8 mouse cellular contexts compared by ENCODE assay signal in genomic region chr2:172345258-172345738, GRCm38 (mm10). TPM values are rescaled to one million over a fixed set of nuclear protein-coding genes. Genes with fewer than 3 reads are reported as not detected.
A peak's percentile ranks its signal among the peaks of the same experiment; 100 is the strongest.
DNase-seq lines count a peak whose midpoint lies in the region; ATAC-seq and TF ChIP-seq lines count a peak whose summit lies in the region.

Fam210b (plus strand) TSS chr2:172345565.

- H3K4me3 ChIP-seq in heart, embryonic 12.5 days, result peak within 1 kb of the TSS; percentile 77
- peak within 1 kb of the TSS; percentile 65 for H3K4me3 ChIP-seq in kidney, postnatal 0 days (replicated peaks; ENCODE audit: low read depth, low read length)
- peak within 1 kb of the TSS; percentile 92 for H3K4me3 ChIP-seq in liver, embryonic 11.5 days (ENCODE audit: low read depth, low read length)
- H3K4me3 ChIP-seq in stomach, embryonic 14.5 days (ENCODE audit: low read depth, low read length), result peak within 1 kb of the TSS; percentile 53

- WGBS in heart, embryonic 12.5 days, result under 1% methylated on average over 32 of the region's 35 CpGs
- under 1% methylated on average over 35 of the region's 35 CpGs for WGBS in kidney, postnatal 0 days
- 1% methylated on average over 35 of the region's 35 CpGs for WGBS in liver, embryonic 11.5 days
- under 1% methylated on average over 34 of the region's 35 CpGs for WGBS in stomach, embryonic 14.5 days

- H3K36me3 ChIP-seq in heart, embryonic 12.5 days, result no peaks in the 10 kb centered on the region
- H3K36me3 ChIP-seq in kidney, postnatal 0 days (ENCODE audit: insufficient read depth, low read length), result no peaks in the 10 kb centered on the region
- no peaks in the 10 kb centered on the region for H3K36me3 ChIP-seq in liver, embryonic 11.5 days (ENCODE audit: control insufficient read depth, insufficient read depth, low read length)
- no peaks in the 10 kb centered on the region for H3K36me3 ChIP-seq in stomach, embryonic 14.5 days (ENCODE audit: control insufficient read depth, insufficient read depth, low read length)

- H3K4me1 ChIP-seq in heart, embryonic 12.5 days (replicated peaks), result peaks cover 38% of the 10 kb centered on the region
- H3K4me1 ChIP-seq in kidney, postnatal 0 days (replicated peaks; ENCODE audit: insufficient read depth, low read length), result no peaks in the 10 kb centered on the region
- H3K4me1 ChIP-seq in liver, embryonic 11.5 days (replicated peaks; ENCODE audit: control insufficient read depth, insufficient read depth, low read length), result peaks cover 46% of the 10 kb centered on the region
- peaks cover 4% of the 10 kb centered on the region; the same call in 1 of the 2 replicates for H3K4me1 ChIP-seq in stomach, embryonic 14.5 days (ENCODE audit: control insufficient read depth, insufficient read depth, low read length)

- 0 out of 2 replicates have a peak, but pooled peaks cover 4% of the 10 kb centered on the region for H3K9me3 ChIP-seq in heart, embryonic 12.5 days (replicated peaks)
- H3K9me3 ChIP-seq in kidney, postnatal 0 days (replicated peaks; ENCODE audit: low read length), result no peaks in the 10 kb centered on the region
- H3K9me3 ChIP-seq in liver, embryonic 11.5 days (ENCODE audit: control insufficient read depth, low read length), result no peaks in the 10 kb centered on the region
- H3K9me3 ChIP-seq in stomach, embryonic 14.5 days (ENCODE audit: control insufficient read depth, low read depth, low read length), result peaks cover 3% of the 10 kb centered on the region; the same call in 1 of the 2 replicates

- H3K27me3 ChIP-seq in heart, embryonic 12.5 days (replicated peaks), result no peaks in the 10 kb centered on the region
- H3K27me3 ChIP-seq in kidney, postnatal 0 days (ENCODE audit: insufficient read depth, low read length), result no peaks in the 10 kb centered on the region
- no peaks in the 10 kb centered on the region for H3K27me3 ChIP-seq in liver, embryonic 11.5 days (replicated peaks; ENCODE audit: control insufficient read depth, insufficient read depth, low read length)
- no peaks in the 10 kb centered on the region for H3K27me3 ChIP-seq in stomach, embryonic 14.5 days (ENCODE audit: control insufficient read depth, insufficient read depth, low read length)

- H3K4me2 ChIP-seq in heart, embryonic 12.5 days, result peak within 1 kb of the TSS; percentile 91
- peak within 1 kb of the TSS; percentile 97 for H3K4me2 ChIP-seq in kidney, postnatal 0 days (ENCODE audit: low read length)
- H3K4me2 ChIP-seq in liver, embryonic 11.5 days, result peak within 1 kb of the TSS; percentile 91
- H3K4me2 ChIP-seq in stomach, embryonic 14.5 days (replicated peaks; ENCODE audit: low read depth, low read length), result peak within 1 kb of the TSS; percentile 98

- peak within 1 kb of the TSS; percentile 83 for H3K9ac ChIP-seq in heart, embryonic 12.5 days
- peak within 1 kb of the TSS; percentile 61 for H3K9ac ChIP-seq in kidney, postnatal 0 days (ENCODE audit: low read depth, low read length)
- peak within 1 kb of the TSS; percentile 93 for H3K9ac ChIP-seq in liver, embryonic 11.5 days (ENCODE audit: low read depth, low read length)
- H3K9ac ChIP-seq in stomach, embryonic 14.5 days (replicated peaks; ENCODE audit: low read depth, low read length), result peak within 1 kb of the TSS; percentile 45; the same call in 1 of the 2 replicates

- peak within 1 kb of the TSS; percentile 61 for H3K27ac ChIP-seq in heart, embryonic 12.5 days (ENCODE audit: poor library complexity, severe bottlenecking)
- no peak within 1 kb of the TSS for H3K27ac ChIP-seq in kidney, postnatal 0 days
- H3K27ac ChIP-seq in liver, embryonic 11.5 days (ENCODE audit: low read depth, low read length), result peak within 1 kb of the TSS; percentile 98
- peak within 1 kb of the TSS; percentile 48 for H3K27ac ChIP-seq in stomach, embryonic 14.5 days (ENCODE audit: low read length)

- peak; percentile 98 for DNase-seq in CD4-positive helper T cell, adult 2 months (ENCODE audit: low read depth, low spot score)
- DNase-seq in brain, embryonic 18.5 days (ENCODE audit: low read depth, low spot score), result peak; percentile 91
- peak; percentile 99 for DNase-seq in kidney, postnatal 0 days (ENCODE audit: low spot score)
- DNase-seq in liver, embryonic 11.5 days (ENCODE audit: low spot score), result peak; percentile 92
- DNase-seq in naive thymus-derived CD4-positive, alpha-beta T cell, adult 2 months (ENCODE audit: low read depth), result peak; percentile 99

- ATAC-seq in erythroid progenitor cell, adult 5-6 weeks (replicated peaks; ENCODE audit: low FRiP score, poor library complexity, severe bottlenecking), result peak; percentile 71
- ATAC-seq in heart, embryonic 12.5 days (ENCODE audit: insufficient number of reproducible peaks, low FRiP score), result peak; percentile 93
- ATAC-seq in kidney, postnatal 0 days (replicated peaks; ENCODE audit: low FRiP score, low read depth), result peak; percentile 98
- ATAC-seq in liver, embryonic 11.5 days (replicated peaks; ENCODE audit: low FRiP score), result peak; percentile 83
- ATAC-seq in stomach, embryonic 14.5 days (ENCODE audit: insufficient number of reproducible peaks, insufficient read depth, low FRiP score, low read depth), result peak; percentile 96

- no peak for TF ChIP-seq CTCF in kidney, postnatal 0 days (IDR thresholded peaks at IDR 0.05; ENCODE audit: low read depth)

RNA-seq across cellular contexts. Expression of gene Fam210b, which starts in this region (rescaled TPM):
- 93.3 and 105 TPM in 2 replicates for total RNA-seq in erythroid progenitor cell, adult 5-6 weeks (2015; ENCODE audit: low replicate concordance)
- 66.6 and 77.2 TPM in 2 replicates for total RNA-seq in erythroid progenitor cell, adult 5-6 weeks (2017; ENCODE audit: low replicate concordance)
- polyA plus RNA-seq in heart, embryonic 12.5 days (2016; fragmentation: Nextera tagmentation; extraction: Ambion mirVana), result 24.3 and 24.5 TPM in 2 replicates
- polyA plus RNA-seq in kidney, postnatal 0 days (2015; fragmentation: Nextera tagmentation; extraction: Ambion mirVana), result 11.7 and 12.1 TPM in 2 replicates
- 56.2 and 63.7 TPM in 2 replicates for polyA plus RNA-seq in liver, embryonic 11.5 days (2014; fragmentation: Nextera tagmentation; extraction: Ambion mirVana)
- 10.7 and 11.2 TPM in 2 replicates for polyA plus RNA-seq in stomach, embryonic 14.5 days (2014; fragmentation: Nextera tagmentation; extraction: Ambion mirVana)
